Mouse (Mus musculus) midbrain, postnatal 0 days (tissue): ENCODE data around the gene Ssbp4. TPM values are rescaled to one million over a fixed set of nuclear protein-coding genes. Genes with fewer than 3 reads are reported as not detected.

Experiments
- ATAC-seq: fragments of 200-750 bp; cut with Nextera tagmentation; 2 replicates; pipeline ENCODE4 v1.8.0; 2017; ENCODE audit warnings: moderate number of reproducible peaks, mild to moderate bottlenecking, moderate TSS enrichment, moderate library complexity; ENCODE audit not compliant: low FRiP score
- DNase-seq: peaks from one replicate; pipeline ENCODE4 v3.0.0-alpha.2; 2015; ENCODE audit warnings: low spot score
- H3K27ac ChIP-seq: fragments of 300-500 bp; sonication (generic); 2 replicates; pipeline ENCODE4 v1.5.1; 2014; ENCODE audit warnings: low read depth, mild to moderate bottlenecking, low read length, mixed read lengths
- H3K27me3 ChIP-seq: fragments of 300-500 bp; sonication (generic); 2 replicates; pipeline ENCODE4 v1.6.1; 2014; ENCODE audit warnings: low read length, control low read depth, mixed read lengths; ENCODE audit not compliant: insufficient read depth
- H3K36me3 ChIP-seq: fragments of 300-500 bp; sonication (generic); 2 replicates; pipeline ENCODE4 v1.6.1; 2014; ENCODE audit warnings: low read length, control low read depth, mixed read lengths; ENCODE audit not compliant: insufficient read depth
- H3K4me1 ChIP-seq: fragments of 300-500 bp; sonication (generic); 2 replicates; pipeline ENCODE4 v1.6.1; 2014; ENCODE audit warnings: mild to moderate bottlenecking, control low read depth, antibody characterized with exemption, low read length, mixed read lengths; ENCODE audit not compliant: insufficient read depth
- H3K4me2 ChIP-seq: fragments of 300-500 bp; sonication (generic); 2 replicates; pipeline ENCODE4 v1.6.1; 2014; ENCODE audit warnings: low read depth, mild to moderate bottlenecking, low read length, mixed read lengths; ENCODE audit not compliant: poor library complexity, severe bottlenecking
- H3K4me3 ChIP-seq: fragments of 300-500 bp; sonication (generic); 2 replicates; pipeline ENCODE4 v1.5.1; 2014; ENCODE audit warnings: low read depth, mild to moderate bottlenecking, low read length, moderate library complexity
- H3K9ac ChIP-seq: fragments of 300-500 bp; sonication (generic); replicated peaks from 2 replicates; pipeline ENCODE4 v1.6.1; 2014; ENCODE audit warnings: mild to moderate bottlenecking, low read length, moderate library complexity, mixed read lengths; ENCODE audit not compliant: poor library complexity, severe bottlenecking
- H3K9me3 ChIP-seq: fragments of 300-500 bp; sonication (generic); 2 replicates; pipeline ENCODE4 v1.6.1; 2016; ENCODE audit warnings: low read length, control low read depth
- CTCF ChIP-seq: IDR thresholded peaks from 2 replicates; pipeline ENCODE4 v1.5.1; 2016; ENCODE audit warnings: antibody characterized with exemption, mild to moderate bottlenecking
- WGBS: fragments of 180-500 bp; shearing (Covaris S2); extraction: QIAGEN DNeasy Blood & Tissue Kit; methylation state at CpG from one replicate; pipeline ENCODE4 v1.1.7; 2014; 5-methylcytosine and 5-hydroxymethylcytosine counted together
- polyA plus RNA-seq: library from polyadenylated mRNA; unstranded; fragments of >200 nt; fragmentation: Nextera tagmentation; extraction: Ambion mirVana; gene quantifications from 2 replicates; pipeline ENCODE4 v1.2.1, GENCODE M21; 2015
- total RNA-seq: library from RNA; depleted of rRNA; stranded (reverse); fragments of >200 nt; gene quantifications from 2 replicates; pipeline ENCODE4 v1.2.3, GENCODE M21; 2014

The Ssbp4 gene
- total and polyA plus RNA-seq, 2 experiments from 2014 or later = 230 to 392 TPM

DNA sequence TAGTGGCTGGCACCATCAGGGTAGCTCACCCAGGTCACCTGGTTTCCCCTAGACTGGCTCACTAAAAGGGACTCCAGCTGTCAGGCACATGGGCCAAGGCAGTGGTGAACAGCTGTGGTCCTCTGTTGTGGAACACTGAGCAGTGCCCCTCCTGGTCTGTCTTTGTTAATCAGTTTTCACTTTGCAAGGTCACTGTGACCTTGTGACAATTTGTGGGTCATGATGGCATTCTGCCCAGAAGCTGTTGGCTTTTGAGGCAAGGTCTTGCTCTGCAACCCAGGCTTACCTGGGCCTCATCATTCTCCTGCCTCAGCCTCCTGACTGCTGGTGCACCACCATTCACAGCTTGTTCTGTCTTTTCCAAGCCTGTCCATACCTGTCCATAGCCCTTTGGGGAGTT lies 38.3 kb downstream of the Ssbp4 start:
- Histone ChIP-seq H3K27me3 (no peaks in the 10 kb centered on the region), H3K9me3 (no peaks in the 10 kb centered on the region), H3K27ac (no peak overlapping the region), H3K4me2 (no peak overlapping the region), H3K4me1 (no peaks in the 10 kb centered on the region), H3K9ac (no peak overlapping the region), H3K36me3 (0 out of 2 replicates have a peak, but pooled peaks cover 5% of the 10 kb centered on the region), H3K4me3 (no peak overlapping the region)
- ATAC-seq = no peak
- no peak for TF ChIP-seq CTCF
- no peak for DNase-seq

- TF ChIP-seq CTCF = no peak
- DNase-seq = no peak
Observed at GRCm38 (mm10) chr8:70565561-70565960, 43.1 kb downstream of the Ssbp4 start.

DNA sequence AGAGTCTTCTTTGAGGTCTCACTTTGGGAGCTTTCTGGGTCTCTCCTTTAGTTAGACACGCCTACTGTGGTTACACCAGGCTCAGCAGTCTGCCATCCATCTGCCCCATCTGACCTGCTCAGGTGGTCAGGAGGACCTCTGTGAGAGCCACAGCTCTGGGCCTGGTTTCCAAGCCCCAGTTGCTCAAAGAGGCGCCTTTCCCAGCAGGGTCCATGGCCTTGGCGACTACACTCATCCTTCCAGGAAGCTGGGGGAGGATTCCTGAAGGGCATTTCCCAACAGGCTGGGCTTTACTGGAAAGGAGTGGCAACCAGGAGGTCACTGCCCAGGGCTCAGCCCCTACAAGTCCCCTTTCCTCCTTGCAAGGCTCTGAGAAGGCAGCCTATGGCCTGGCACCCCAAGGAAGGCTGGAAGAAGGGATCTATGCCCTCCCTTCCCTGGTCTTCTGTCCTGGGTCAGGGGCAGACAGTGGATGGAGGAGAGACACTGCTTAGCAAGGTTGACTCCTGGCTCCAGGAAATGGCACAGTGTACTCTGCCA lies 43.9 kb downstream of the Ssbp4 start:
- TF ChIP-seq CTCF = no peak
- ATAC-seq = no peak
- 82% methylated on average over 3 of the region's 3 CpGs for WGBS

More at GRCm38 (mm10) chr8:70565561-70565960, 43.1 kb downstream of the Ssbp4 start:
- Histone ChIP-seq H3K9ac (no peak overlapping the region), H3K9me3 (no peaks in the 10 kb centered on the region), H3K27ac (no peak overlapping the region), H3K4me2 (no peak overlapping the region), H3K4me3 (no peak overlapping the region), H3K4me1 (peaks cover 3% of the 10 kb centered on the region; the same call in 1 of the 2 replicates), H3K36me3 (no peaks in the 10 kb centered on the region), H3K27me3 (no peaks in the 10 kb centered on the region)
- 78% methylated on average over 3 of the region's 3 CpGs for WGBS
- ATAC-seq = no peak

DNA sequence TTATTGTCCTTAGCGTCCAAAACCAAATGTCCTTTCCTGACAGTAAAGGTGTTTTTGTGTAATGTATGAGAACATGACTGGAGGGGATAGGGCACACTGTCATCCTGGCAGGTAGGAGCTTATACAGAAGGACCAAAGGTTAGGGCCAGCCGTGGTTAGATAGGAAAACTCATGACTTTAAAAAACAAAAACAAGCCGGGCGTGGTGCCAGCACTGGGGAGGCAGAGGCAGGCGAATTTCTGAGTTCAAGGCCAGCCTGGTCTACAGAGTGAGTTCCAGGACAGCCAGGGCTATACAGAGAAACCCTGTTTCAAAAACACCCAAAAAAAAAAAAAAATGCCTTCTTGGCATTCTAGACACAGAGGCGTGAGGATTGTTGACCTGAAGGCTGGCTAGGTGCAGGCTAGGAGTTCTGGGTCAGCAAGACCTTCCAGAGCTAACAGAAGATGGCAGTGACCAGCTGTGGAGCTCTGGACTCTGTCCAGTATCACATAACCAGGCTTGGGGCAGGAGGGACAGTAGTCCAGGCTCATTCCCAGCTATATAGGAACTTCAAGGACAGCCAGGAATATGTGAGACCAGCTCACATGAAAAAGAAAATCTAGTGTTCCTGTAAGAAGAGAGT lies 44.8 kb downstream of the Ssbp4 start:
- Histone ChIP-seq H3K9ac (no peak overlapping the region), H3K9me3 (no peaks in the 10 kb centered on the region), H3K27ac (no peak overlapping the region), H3K36me3 (no peaks in the 10 kb centered on the region), H3K27me3 (no peaks in the 10 kb centered on the region), H3K4me3 (no peak overlapping the region), H3K4me1 (peaks cover 8% of the 10 kb centered on the region; the same call in 1 of the 2 replicates), H3K4me2 (no peak overlapping the region)
- TF ChIP-seq CTCF = no peak
- no peak for ATAC-seq
- DNase-seq = no peak
- 92% methylated on average over 6 of the region's 6 CpGs for WGBS

More for the DNA sequence above, 43.9 kb downstream of the Ssbp4 start:
- H3K4me1 ChIP-seq = peaks cover 8% of the 10 kb centered on the region; the same call in 1 of the 2 replicates
- no peak overlapping the region for H3K27ac ChIP-seq
- H3K4me3 ChIP-seq = no peak overlapping the region
- H3K9me3 ChIP-seq = no peaks in the 10 kb centered on the region
- H3K36me3 ChIP-seq = no peaks in the 10 kb centered on the region
- H3K27me3 ChIP-seq = no peaks in the 10 kb centered on the region
- no peak overlapping the region for H3K9ac ChIP-seq
- no peak overlapping the region for H3K4me2 ChIP-seq
- DNase-seq = no peak

GRCm38 (mm10) chr8:70562802-70563201 lies 45.9 kb downstream of the Ssbp4 start:
- no peaks in the 10 kb centered on the region for H3K9me3 ChIP-seq
- DNase-seq (no peak), ATAC-seq (no peak)
- no peak overlapping the region for H3K4me3 ChIP-seq
- H3K4me1 ChIP-seq = peaks cover 8% of the 10 kb centered on the region; the same call in 1 of the 2 replicates
- no peak overlapping the region for H3K9ac ChIP-seq
- no peaks in the 10 kb centered on the region for H3K27me3 ChIP-seq
- no peak for TF ChIP-seq CTCF
- no peak overlapping the region for H3K4me2 ChIP-seq
- no peaks in the 10 kb centered on the region for H3K36me3 ChIP-seq
- WGBS = 85% methylated on average over 3 of the region's 3 CpGs
- H3K27ac ChIP-seq = no peak overlapping the region

DNA sequence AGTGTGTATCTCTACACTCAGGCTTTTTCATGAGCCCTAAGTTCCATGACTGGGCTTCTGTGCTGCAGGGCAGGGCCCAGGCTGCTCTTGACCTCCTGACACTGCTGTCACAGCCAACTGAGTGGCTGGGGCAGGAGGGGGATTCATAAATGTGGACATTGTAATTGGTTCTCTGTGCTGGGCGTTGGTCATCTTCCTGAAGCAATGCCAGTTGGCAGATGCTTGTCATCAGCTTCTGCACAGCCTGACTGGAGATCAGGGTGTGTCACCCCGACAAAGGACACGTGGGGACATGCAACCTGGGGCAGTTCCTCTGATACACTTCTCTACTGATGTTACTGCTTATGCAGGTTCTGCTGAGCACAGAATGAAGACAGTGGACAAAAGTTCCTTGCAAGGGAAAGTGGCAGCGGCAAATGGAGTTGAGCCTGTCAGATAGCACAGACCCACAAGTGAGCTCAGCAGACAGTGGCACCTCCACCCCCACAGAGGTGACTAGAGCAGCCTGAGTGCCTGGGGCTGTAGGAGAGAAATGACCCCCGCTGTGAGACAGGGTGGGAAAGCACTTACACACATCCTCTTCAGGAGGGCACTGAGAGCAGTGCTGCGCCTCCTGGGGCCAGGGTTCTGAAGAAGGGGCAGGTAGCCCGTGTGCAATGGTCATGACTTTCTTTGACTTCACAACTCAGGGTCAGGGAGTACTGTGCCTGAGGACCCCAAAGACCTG lies 46.7 kb downstream of the Ssbp4 start:
- WGBS = 85% methylated on average over 7 of the region's 7 CpGs
- ATAC-seq (no peak), DNase-seq (no peak)
- H3K9me3 ChIP-seq = no peaks in the 10 kb centered on the region
- no peak for TF ChIP-seq CTCF
- no peak overlapping the region for H3K4me3 ChIP-seq
- no peaks in the 10 kb centered on the region for H3K27me3 ChIP-seq
- H3K4me1 ChIP-seq = peaks cover 8% of the 10 kb centered on the region; the same call in 1 of the 2 replicates
- no peak overlapping the region for H3K4me2 ChIP-seq
- H3K27ac ChIP-seq = no peak overlapping the region
- peaks cover 3% of the 10 kb centered on the region; the same call in 1 of the 2 replicates for H3K36me3 ChIP-seq
- no peak overlapping the region for H3K9ac ChIP-seq
